Mouse (Mus musculus) kidney, postnatal 25 days (tissue): ENCODE results near the gene March6.

Experiments
- DNase-seq, 2 experiments: peaks; one replicate each; pipeline ENCODE4 v3.0.0; 2021; ENCODE audit warnings: mixed read lengths in 2 of 2

March6 gene

GRCm38 (mm10) chr15:31453098-31453916, 77.5 kb downstream of the March6 start, which contains the start of gene Ropn1l:
Gene Ropn1l, minus strand, starts transcription at chr15:31453737.
- peak; percentile 95 to 97 for DNase-seq

- peak in 1 of 2 experiments; percentile 21 for DNase-seq
These were observed 78.3 kb downstream of the March6 start for GRCm38 (mm10) chr15:31452336-31453097.

- DNase-seq = peak; percentile 77 to 92
These were observed 81.1 kb downstream of the March6 start for GRCm38 (mm10) chr15:31449772-31450171.

GRCm38 (mm10) chr15:31447121-31447520, 83.7 kb downstream of the March6 start:
- peak; percentile 52 to 72 for DNase-seq

- DNase-seq = peak in 1 of 2 experiments; percentile 15
These were observed 88.2 kb downstream of the March6 start for GRCm38 (mm10) chr15:31442698-31443097.

GRCm38 (mm10) chr15:31441996-31442395, 88.9 kb downstream of the March6 start:
- DNase-seq = peak; percentile 18 to 57

- DNase-seq = peak in 1 of 2 experiments; percentile 9
These were observed 94.0 kb downstream of the March6 start for GRCm38 (mm10) chr15:31436811-31437210.

- peak in 1 of 2 experiments; percentile 21 for DNase-seq
These were observed 94.8 kb downstream of the March6 start for GRCm38 (mm10) chr15:31436083-31436482.

GRCm38 (mm10) chr15:31433768-31434167, 97.1 kb downstream of the March6 start:
- DNase-seq = peak in 1 of 2 experiments; percentile 30

- DNase-seq = peak in 1 of 2 experiments; percentile 17
These were observed 99.0 kb downstream of the March6 start for GRCm38 (mm10) chr15:31431847-31432246.

GRCm38 (mm10) chr15:31430014-31430413, 100.8 kb downstream of the March6 start:
- no peak for DNase-seq

- DNase-seq = no peak
These were observed 101.4 kb downstream of the March6 start for GRCm38 (mm10) chr15:31429429-31429828.

- no peak for DNase-seq
These were observed 102.3 kb downstream of the March6 start for GRCm38 (mm10) chr15:31428571-31428970.

GRCm38 (mm10) chr15:31427390-31427789, 103.5 kb downstream of the March6 start:
- no peak for DNase-seq

GRCm38 (mm10) chr15:31426066-31426706, 104.7 kb downstream of the March6 start:
- no peak for DNase-seq

- no peak for DNase-seq
These were observed 108.0 kb downstream of the March6 start for GRCm38 (mm10) chr15:31422649-31423369.

GRCm38 (mm10) chr15:31419037-31419436, 111.8 kb downstream of the March6 start:
- peak in 1 of 2 experiments; percentile 59 for DNase-seq

GRCm38 (mm10) chr15:31418686-31419024, 112.2 kb downstream of the March6 start:
- peak in 1 of 2 experiments; percentile 14 for DNase-seq

- DNase-seq = peak; percentile 66 to 69
These were observed 112.8 kb downstream of the March6 start for GRCm38 (mm10) chr15:31417796-31418685.

GRCm38 (mm10) chr15:31417409-31417795, 113.5 kb downstream of the March6 start:
- no peak for DNase-seq

GRCm38 (mm10) chr15:31415181-31415580, 115.7 kb downstream of the March6 start:
- DNase-seq = peak; percentile 23 to 53
